Mouse (Mus musculus): ENCODE measurements around the gene Vipr1.

Gene Vipr1

DNA sequence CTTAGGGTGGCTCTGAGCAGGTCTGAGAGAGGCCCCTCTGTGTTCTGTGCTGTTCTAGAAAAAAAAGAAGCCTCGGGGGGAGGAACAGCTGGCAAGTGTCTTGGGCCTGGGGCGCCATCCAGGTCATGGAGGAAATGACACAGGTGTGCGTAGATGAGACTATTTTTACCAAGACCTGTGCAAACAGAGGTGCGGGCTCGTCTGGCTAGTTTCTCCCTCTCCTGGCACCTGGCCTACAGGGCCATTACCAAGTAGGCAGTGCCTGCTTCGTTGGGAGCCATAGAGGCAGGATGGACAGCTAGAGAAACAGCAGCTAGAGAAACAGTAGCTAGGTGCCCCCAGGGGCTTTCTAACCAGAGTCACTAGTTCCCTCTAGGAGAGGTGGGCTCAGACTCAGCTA lies 9.2 kb upstream of the Vipr1 start:
- DNase-seq (ENCODE audit: low spot score in 2 of 2): no peak

DNA sequence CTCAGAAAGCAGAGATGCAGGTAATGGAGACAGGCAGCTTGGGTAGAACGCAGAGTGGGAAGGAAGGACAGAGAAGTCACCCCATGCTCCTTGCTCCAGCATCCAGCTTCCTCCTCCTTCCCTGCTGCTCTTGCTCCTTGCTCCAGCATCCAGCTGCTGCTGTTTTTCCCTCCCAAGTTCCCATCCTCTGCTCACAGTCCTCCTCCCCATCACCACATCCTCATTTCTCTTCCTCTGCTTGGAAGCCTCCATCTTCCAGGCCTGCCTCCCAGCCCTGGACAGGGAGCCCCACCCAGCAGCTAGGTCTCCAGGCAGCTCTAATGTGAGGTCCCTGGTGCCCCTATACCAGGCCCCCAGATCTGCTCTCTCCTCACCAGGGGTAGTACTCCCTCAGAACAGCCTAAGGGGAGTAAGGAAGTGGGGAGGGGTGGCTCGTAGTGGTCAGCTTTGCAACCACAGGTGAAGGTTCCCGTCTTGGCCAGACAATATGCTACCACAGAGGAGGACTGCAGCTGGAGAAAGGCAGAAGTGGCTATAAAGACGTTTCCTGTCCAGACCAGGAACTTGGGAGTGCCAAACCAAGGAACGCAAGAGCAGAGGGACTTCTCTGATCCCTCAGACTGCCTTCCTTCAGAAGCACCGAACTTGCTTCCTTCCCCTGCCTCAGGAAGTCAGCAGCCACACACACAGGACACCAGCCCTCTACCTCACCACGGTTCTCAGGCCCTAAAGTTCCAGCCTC lies 6.5 kb upstream of the Vipr1 start:
- DNase-seq (ENCODE audit: low spot score in 2 of 2): no peak

DNA sequence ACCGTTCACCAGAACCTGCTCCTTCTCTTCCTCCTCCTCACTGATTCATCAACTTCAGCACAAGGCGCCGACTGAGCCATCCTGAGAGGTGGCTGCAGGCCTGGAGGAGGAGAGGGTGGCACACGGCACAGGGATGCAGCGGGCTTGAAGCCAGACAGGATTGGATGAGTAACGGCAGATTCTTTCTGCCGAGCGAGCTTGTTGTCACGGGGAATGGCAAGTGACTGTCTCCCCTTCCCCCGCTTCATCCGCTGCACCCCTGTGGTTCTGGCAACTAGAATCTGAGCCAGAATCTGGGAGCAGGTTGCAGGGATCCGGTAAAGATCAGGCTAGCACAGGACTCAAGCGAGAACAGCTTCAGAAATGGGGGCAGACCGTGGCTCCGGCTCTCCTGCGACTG lies 2.7 kb upstream of the Vipr1 start:
- DNase-seq (ENCODE audit: low spot score in 2 of 2): no peak

DNA sequence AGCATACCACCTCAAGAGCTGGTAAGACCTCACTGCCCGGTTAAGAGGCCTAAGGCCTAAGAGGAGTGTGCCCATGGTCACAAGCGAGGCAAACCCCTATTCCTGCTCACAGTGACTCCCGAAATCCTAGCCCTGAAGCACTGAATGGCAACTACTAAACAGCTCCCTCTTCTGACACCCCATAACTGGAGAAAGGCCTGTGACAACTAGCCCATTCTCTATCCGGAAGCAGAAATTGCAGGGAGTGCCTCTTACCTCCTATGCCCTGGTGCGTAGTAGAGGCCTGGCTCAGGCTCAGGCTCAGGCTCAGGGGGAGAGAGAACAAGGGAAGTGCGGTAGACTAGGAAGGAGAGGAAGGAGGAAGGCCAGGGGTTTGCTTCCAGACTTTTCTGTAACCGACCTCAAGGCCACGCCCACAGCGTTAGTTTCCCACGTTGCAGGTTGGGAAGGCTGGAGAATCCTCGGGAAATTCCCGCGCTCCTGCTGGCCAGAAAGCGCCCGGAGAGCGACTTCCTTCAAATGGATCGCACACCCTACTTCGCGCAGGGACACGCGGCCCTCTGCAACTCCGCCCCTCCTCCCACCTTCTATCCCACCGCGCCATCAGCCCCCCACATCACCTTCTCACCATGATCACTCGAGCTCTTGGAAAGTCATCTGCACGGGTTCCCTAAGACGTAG lies 1.1 kb upstream of the Vipr1 start:
- no peak for DNase-seq (ENCODE audit: low spot score in 2 of 2)

DNA sequence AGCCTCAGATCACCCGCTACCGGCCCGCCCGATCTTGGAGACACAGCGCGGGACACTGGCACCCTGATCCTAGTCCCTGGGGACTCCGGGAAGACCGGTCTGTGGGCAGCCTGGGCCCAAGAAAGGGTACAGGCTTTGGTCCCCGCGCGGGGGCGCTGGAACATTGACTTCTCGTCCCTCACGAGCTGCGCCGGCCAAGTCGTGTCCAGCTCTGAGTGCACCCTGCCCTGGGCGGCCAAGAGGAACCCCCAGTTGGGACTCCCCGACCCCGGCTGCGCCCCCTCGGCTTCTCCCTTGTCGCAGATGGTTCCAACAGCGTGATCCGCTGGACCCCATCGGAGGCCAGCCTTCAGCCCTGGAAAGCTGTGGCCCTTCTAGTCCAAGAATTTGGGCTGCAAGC lies 515 bp upstream of the Vipr1 start, which contains the start of gene Lyzl4:
TSS of gene Lyzl4 (minus strand) at position 96 of the 400 bp plus-strand sequence.
- DNase-seq (ENCODE audit: low spot score in 2 of 2): peak; percentile 72 to 84

DNA sequence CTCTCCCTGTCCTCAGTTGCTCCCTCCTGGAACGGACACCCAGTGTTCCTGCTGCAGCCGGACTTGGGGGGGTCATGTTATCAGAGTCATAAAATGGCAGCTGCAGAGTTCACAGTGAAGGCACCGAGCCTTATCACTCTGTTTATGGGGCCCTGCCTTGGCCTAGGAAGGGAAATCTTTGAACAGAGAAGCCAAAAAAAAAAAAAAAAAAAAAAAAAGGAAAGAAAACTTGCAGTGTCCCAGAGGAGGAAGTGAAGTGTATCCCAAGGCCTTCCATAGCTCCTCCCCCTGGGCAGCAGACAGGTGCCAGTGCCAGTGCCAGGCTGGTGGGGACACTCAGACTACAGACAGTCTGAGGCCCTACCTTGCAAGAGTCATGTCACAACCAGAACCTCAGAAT lies 2.3 kb downstream of the Vipr1 start:
- no peak for DNase-seq (ENCODE audit: low spot score in 2 of 2)

DNA sequence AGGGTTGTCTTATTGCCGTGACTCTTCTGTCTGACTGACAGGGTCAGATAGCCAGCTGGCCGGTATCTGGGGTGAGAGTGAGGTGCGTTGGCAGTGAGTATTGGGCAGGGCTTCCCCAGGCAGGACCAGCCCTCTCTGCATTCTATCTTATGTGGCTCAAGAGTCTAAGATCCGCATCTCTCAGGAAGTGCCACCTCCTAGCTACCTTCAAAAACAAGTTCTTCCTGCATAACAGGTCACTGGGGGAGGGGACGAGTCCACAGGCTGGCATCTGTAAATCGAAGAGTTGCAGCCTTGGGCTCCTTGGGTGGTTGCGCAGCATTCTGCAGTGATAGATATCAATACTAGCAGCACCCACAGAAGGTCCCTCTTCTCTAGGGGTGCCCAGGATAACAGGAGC lies 4.5 kb downstream of the Vipr1 start:
- DNase-seq (ENCODE audit: low spot score in 2 of 2): no peak

DNA sequence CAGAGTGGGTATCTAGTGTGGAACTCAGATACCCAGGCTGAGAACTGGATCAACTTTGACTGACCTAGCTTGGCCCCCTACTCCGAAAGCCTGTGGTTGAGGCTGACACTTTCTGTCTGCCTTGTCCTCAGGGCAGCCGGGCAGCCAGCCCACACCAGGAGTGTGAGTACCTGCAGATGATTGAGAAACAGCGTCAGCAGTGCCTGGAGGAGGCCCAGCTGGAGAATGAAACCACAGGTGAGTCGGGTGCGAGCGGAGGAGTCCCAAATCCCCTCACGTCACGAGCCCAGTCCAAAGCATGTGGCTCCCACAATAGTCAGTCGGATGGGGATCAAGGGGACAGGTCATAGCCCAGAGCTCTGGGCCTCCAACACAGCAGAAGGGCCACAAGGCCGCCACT lies 11.2 kb downstream of the Vipr1 start:
- DNase-seq (ENCODE audit: low spot score in 2 of 2): no peak

DNA sequence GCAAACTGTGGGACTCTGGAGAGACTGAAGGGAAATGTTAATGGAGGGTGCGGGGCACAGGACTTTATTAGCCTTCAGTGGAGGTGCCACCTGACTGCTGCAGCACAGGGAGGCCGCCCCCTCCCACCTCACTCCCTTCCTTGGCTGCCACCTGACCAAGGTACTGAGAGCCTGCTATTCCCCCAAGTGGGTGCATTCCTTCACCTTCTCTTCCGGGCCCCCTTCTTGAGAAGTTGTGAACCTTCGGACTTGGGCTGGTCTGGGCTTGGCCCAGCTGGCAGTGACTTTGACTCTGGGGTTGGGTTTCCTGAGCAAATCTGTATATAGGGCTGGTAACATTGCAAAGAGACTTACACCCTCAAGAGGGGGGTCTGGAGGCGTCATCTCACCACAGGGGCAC lies 13.8 kb downstream of the Vipr1 start:
- DNase-seq (ENCODE audit: low spot score in 2 of 2): no peak

DNA sequence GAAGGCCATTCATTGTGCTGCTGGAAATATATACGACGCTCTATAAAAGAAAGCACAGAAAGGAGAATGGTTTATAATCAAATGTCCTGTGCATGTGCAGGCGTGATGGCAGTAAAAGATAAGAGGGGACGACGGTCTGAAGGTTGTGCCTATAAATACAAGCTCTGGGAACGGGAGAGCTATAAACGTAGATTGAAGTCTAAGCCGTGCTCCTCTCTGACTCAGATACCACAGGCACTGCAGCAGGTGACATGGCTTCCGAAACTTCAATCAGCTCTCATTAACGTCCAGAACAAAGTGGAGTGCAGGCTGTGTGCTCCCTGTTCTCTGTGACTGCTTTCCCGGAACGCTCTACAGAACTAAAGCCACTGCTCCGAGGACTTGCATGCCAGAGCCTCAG lies 14.6 kb downstream of the Vipr1 start:
- DNase-seq (ENCODE audit: low spot score in 2 of 2): no peak

DNA sequence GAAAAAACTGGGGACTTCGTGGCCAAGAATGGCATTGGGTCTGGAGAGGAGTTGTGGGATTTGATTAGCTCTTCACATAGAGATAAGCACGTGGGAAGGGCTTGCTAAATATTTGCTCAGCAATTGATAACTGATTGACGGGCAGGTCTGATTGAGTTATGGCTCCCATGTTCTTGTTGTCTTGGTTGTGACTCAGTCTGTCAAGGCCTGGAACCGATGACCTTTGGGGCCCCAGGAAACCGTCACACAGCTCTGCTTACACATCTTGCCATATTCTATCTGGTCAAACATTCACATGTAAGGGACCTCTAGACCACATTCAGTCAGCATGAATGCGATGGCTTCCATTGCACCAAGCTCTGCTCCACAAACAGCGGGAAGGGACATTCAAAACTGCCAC lies 15.7 kb downstream of the Vipr1 start:
- no peak for DNase-seq (ENCODE audit: low spot score in 2 of 2)

DNA sequence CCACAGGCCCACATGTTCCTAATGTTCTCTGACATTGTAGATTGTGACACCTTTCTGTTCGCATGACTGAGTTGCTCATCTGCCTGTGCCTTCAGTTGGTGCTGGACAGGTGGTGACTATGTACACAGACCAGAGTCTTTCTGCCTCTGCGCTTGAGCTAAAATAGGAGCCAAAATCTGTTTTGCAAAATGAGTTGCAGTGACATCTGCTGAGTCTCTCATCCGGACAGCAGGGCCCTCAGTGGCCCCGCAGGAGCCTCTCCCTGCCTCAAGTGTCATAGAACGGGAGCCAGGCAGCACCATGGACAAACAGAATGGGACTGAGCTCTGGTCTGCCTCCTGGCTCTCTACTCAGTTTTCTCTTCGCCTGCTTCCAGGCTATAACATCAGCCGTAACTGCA lies 17.3 kb downstream of the Vipr1 start:
- DNase-seq (ENCODE audit: low spot score in 2 of 2): no peak

DNA sequence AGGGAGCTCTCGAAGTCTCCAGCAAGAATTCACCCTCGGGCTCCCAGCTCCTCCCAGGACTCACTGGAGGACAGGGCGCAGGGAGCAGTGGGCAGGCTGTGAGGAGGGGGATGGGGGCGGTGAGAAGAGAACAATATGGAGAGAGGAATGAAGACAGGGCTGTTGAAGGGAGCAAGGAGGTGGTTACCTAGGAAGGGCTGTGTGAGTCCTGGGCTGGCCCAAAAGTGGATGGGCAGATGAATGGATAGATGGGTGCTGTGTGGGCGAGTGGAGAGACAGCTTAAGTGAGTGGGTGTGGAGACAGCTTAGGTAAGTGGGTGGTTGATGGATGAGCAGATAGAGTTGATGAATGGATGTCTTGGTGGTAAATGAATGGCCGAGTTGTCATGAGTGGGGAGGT lies 21.0 kb downstream of the Vipr1 start:
- DNase-seq (ENCODE audit: low spot score in 2 of 2): no peak

DNA sequence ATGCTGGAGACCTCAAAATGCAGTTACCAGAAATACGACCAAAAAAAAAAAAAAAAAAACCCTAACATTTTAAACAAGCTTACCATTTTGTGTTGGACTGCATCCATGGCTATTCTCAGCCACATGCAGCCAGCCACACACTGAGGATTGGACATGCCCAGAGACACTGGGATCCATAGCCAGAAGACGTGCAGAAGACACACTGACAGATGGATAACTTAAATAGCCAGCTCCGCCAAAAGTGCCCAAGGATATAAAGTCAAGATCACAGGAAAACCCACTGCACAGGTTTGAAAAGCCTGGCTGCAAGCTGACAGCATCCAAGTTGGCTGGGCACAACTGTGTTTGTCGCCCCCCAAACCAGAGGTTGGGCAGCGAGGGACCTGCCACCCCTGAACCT lies 21.6 kb downstream of the Vipr1 start:
- DNase-seq (ENCODE audit: low spot score in 2 of 2): no peak

DNA sequence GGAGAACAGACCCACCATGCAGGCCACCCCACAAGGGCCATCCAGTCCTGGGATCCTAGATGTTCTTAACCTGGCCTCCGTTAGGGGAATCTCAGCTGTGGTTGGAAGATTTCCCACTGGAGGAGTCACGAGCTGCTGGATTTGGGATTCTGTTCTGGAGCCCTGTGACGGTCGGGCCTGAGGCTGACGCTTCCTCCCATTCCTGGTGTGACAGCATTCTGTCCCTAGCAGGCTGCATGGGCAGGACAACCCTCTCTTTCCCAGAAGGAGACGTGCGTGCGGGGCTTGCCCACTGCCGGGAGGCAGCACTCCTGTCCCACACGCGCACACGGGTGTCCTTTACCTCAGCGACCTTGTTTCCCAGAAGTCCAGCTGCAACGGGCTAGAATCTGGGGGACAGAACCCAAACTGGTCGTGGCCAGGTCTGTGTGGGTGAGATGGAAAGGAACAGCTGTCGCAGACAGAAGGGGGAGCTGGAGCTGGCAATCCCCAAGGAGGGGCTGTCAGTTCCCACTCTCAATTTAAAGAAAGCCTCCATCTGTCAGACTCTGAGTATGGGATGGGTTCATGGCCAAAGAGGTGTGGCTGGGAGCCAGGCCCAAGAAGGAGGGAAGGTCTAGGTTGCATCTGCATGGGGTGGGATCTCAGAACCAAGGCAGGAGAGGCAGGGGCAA lies 24.6 kb downstream of the Vipr1 start:
- no peak for DNase-seq (ENCODE audit: low spot score in 2 of 2)

DNA sequence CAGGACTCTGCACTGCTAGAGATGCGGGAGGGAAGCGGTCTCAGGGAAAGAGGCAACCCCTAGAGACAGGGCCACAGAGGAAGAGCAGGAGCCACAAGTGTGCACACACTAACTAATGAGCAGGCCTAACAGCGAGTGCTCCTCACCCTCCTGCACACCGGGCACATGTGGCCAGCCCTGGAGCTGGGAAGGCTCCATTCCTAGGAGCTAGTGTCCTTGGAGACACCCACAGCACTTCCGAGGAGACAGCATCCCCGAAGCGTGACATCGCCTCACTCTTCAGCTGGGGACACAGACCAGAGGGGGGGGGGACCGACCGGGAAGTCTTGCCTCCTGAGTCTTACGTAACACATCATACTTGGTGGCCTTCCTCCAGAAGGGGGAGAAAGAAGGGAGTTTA lies 25.3 kb downstream of the Vipr1 start:
- no peak for DNase-seq (ENCODE audit: low spot score in 2 of 2)

DNA sequence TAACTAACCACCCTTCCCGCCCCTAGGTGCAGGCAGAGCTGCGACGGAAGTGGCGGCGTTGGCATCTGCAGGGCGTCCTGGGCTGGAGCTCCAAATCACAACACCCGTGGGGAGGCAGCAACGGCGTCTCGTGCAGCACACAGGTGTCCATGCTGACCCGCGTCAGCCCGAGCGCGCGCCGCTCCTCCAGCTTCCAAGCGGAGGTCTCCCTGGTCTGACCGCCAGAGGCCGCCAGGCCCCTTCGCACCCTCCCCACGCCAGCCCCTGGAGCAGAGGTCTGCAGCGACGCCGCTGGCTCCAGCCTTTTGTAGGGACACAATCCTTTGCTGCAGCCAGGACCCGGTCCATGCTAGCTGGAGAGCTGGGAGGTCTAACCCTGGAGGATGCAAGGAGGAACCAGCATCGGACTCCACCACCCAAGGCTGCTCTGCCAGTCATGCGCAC lies 26.9 kb downstream of the Vipr1 start:
- peak; percentile 56 to 80 for DNase-seq (ENCODE audit: low spot score in 2 of 2)

DNA sequence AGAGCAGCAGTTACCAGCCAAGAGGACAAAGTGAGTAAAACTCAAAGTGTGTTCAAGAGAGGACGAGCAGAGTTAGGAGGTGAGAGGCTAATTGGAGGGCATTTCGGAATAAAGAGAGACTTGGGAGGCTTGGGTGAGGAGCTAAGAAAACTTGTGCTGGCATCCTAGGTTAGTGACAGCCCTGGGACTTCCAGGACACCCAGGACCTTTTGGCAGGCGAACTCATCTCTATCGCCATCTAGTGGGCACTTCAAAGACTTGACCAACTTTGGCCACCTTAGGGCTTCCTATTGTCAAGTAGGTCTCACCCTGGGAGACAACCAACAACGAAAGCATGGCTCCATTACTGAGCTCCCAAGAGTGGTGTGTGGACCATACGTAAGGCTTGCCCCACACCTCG lies 28.8 kb downstream of the Vipr1 start:
- DNase-seq (ENCODE audit: low spot score in 2 of 2): no peak

DNA sequence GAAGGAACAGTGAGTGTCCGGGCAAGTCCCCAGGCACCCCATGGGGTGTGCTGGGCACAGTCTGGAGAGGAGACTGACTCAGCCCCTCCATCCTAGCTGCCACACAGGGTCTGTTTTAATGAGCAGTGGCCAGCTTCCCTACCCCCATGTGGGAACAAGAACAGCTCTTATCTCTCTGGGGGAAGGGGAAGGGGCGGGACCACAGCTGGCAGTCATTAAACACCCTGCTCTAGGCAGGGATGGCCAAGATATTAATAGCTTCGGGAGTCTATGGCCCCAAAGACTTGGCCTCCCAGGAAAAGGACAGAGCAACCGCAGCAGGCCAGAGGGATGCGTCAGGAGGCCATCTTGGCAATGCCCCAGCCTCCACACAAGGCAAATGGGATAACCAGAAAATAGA lies 29.8 kb downstream of the Vipr1 start:
- DNase-seq (ENCODE audit: low spot score in 2 of 2): no peak

DNA sequence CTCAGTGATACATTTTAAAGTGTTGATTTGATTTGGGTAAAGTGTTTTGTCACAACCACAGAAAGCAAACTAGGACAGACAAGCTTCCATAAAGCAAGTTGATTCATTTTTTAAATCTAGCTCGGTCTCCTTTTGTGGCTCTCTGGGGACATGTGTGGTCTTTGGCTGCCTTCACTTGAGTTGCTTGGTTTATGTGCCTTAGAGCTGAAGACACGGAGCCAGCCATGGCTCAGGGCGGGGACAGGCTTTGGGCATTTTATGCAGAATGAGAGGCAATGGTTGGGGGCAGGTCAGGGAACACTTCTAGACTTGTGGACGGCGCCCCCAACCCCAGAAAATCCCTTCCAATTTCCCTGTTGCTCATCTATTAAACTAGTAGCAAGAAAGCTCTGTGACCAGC lies 31.2 kb downstream of the Vipr1 start:
- DNase-seq (ENCODE audit: low spot score in 2 of 2): no peak

DNA sequence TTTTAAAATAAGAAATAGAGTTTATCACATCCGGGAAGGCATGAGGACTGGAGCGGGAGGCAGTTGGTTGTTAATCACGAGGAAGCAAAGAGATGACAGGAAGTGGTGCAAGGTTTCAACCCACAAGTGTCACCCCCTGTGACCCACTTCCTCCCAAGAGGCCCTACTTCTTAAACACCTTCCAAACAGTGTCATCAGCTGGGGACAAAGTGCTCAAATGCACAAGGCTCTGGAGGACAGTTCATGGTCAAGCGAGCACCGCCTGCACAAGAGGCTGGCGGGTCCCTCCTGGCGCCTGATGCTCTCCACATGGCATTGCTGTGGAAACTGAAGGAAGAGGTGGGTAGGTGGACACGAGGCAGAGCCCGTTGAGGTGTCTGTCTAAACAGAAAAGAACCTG lies 32.5 kb downstream of the Vipr1 start:
- DNase-seq (ENCODE audit: low spot score in 2 of 2): no peak

DNA sequence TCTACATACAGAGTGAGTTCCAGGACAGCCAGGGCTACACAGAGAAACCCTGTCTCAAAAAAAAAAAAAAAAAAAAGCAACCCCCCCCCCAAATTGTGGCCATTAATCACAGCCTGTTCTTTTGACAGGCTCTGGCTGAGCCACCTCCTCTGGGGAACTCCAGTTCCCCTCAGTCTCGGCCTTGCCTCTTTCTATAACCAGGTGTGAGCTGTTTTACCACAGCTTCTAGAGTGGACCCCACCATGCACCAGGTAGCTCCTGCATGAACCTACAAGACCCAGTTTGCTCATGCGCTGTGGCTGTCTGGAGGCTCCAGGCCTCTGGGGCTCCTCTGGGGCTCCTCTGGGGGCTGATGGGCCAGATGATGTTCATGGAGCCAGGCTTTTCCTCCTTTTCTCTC lies 33.0 kb downstream of the Vipr1 start:
- DNase-seq (ENCODE audit: low spot score in 2 of 2): no peak

DNA sequence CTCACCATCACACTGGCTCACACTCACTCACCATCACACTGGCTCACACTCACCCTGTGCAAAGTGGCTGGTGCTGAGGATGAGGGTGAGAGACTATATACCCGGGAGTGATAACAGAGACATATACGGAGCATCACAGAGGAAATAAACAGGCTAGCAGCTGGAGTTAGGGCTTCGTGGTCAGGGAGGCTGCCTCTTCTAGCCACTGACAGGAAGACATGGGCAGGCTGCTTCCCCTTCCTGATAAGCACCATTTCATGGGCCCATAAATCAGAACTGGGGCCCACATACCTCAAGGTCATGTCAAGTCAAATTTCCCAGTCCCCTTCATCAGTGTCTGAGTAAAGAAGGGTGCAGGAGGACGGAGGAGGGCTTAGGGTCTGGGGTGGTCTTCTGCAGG lies 34.6 kb downstream of the Vipr1 start:
- no peak for DNase-seq (ENCODE audit: low spot score in 2 of 2)
